Mouse (Mus musculus): ENCODE results near the gene Glipr1l2. TPM values are rescaled to one million over a fixed set of nuclear protein-coding genes. Genes with fewer than 3 reads are reported as not detected.

Gene Glipr1l2
- total RNA-seq, 2 experiments from 2014 or later: 0.85 TPM; not detected in 1

Other genes starting within 250 kb of the Glipr1l2 start
- 9.0 and 19.6 TPM in 2 replicates for gene Krr1, start 110.7 kb upstream of the Glipr1l2 start, total RNA-seq (2015; ENCODE audit: low replicate concordance)
- gene Krr1, start 110.7 kb upstream of the Glipr1l2 start, total RNA-seq (2017; ENCODE audit: low replicate concordance): 7.5 and 9.9 TPM in 2 replicates
- 80.9 and 85.9 TPM in 2 replicates for gene Glipr1, start 80.7 kb upstream of the Glipr1l2 start, total RNA-seq (2015; ENCODE audit: low replicate concordance)
- gene Glipr1, start 80.7 kb upstream of the Glipr1l2 start, total RNA-seq (2017; ENCODE audit: low replicate concordance): 42.9 and 48.5 TPM in 2 replicates
- not detected in 2 replicates for gene Glipr1l1, start 23.2 kb upstream of the Glipr1l2 start, total RNA-seq (2015; ENCODE audit: low replicate concordance)
- not detected in 2 replicates for gene Glipr1l1, start 23.2 kb upstream of the Glipr1l2 start, total RNA-seq (2017; ENCODE audit: low replicate concordance)
- gene Glipr1l3, start 77.0 kb downstream of the Glipr1l2 start, total RNA-seq (2015; ENCODE audit: low replicate concordance): not detected in 2 replicates
- gene Glipr1l3, start 77.0 kb downstream of the Glipr1l2 start, total RNA-seq (2017; ENCODE audit: low replicate concordance): not detected in 2 replicates
- gene Caps2, start 80.3 kb downstream of the Glipr1l2 start, total RNA-seq (2015; ENCODE audit: low replicate concordance): not detected in 2 replicates
- gene Caps2, start 80.3 kb downstream of the Glipr1l2 start, total RNA-seq (2017; ENCODE audit: low replicate concordance): not detected in 2 replicates
- gene Kcnc2, start 187.8 kb downstream of the Glipr1l2 start, total RNA-seq (2015; ENCODE audit: low replicate concordance): not detected in 2 replicates
- gene Kcnc2, start 187.8 kb downstream of the Glipr1l2 start, total RNA-seq (2017; ENCODE audit: low replicate concordance): not detected in 2 replicates